ENCODE assay signal across 18 mouse cellular contexts in the genomic region with DNA sequence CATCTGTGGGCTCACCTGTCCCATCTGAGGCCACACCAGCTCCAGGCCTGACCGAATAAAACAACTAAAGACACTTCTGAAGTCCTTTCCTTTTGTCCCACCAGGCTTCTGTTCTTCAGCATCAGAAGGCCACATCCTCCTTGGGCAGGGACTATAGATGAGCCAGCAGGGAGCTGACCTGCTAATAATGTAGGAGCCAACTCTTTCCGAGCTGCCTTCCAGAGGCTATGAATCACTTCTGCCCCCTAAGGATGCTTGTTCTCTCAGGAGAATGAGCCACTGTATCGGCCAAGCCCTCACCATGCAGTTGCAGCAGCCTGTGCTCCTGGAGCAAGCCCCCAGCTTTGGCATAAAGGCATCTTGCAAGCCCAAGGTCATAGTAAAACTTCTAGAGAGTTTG. TPM values are rescaled to one million over a fixed set of nuclear protein-coding genes. Genes with fewer than 3 reads are reported as not detected.
DNase-seq lines count a peak whose midpoint lies in the region.
"Had no signal": no experiment of that assay in that cellular context is flagged by ENCODE, and none has a peak within 500 bp of the region (broad histone marks: within the 10 kb centered on the region; RNA-seq: fewer than 3 reads in every experiment).

No protein-coding gene starts in this region.

- peak; percentile 57 for DNase-seq in heart, adult 11 months
- DNase-seq in heart, postnatal 14 days = no peak
- DNase-seq in NIH3T3 (ENCODE audit: low read depth) = peak; percentile 51
- no peak for DNase-seq in natural killer cell, adult 2 months (ENCODE audit: low spot score in 2 of 2)
- no peak for DNase-seq in cerebellum, adult 8-10 months
- DNase-seq: adrenal gland, adult 2 months; adrenal gland, postnatal 10 days; adrenal gland, postnatal 25 days; cerebellum, adult 11-12 months; cerebellum, adult 2 months; cerebellum, adult 9-11 months; cerebellum, postnatal 14 days; cerebellum, postnatal 36 days; embryo, embryonic 11 days; forebrain, postnatal 0 days had no signal

- intact Hi-C loops in heart, postnatal 14 days (cut with DNase I) = loop anchor here (5.0 kb wide), 1 partner anchor 49 kb away; no protein-coding TSS in a partner anchor

RNA-seq across cellular contexts. Expression of gene Prss39, which starts 4.8 kb away (rescaled TPM):
- not detected for total RNA-seq in heart, postnatal 14 days (2021)
- total RNA-seq: adrenal gland, adult 2 months; adrenal gland, postnatal 10 days; adrenal gland, postnatal 25 days; common myeloid progenitor, adult 5-6 weeks; ES-E14; forebrain, postnatal 0 days; MEL had no signal

RNA-seq across cellular contexts. Expression of gene Cfc1, which starts 32.5 kb away (rescaled TPM):
- total RNA-seq in heart, postnatal 14 days (2021) = not detected
- total RNA-seq: adrenal gland, adult 2 months; adrenal gland, postnatal 10 days; adrenal gland, postnatal 25 days; common myeloid progenitor, adult 5-6 weeks; forebrain, postnatal 0 days; MEL had no signal

RNA-seq across cellular contexts. Expression of gene Ptpn18, which starts 43.4 kb away (rescaled TPM):
- 1 to 10 TPM; 7.2 to 7.5 TPM for total RNA-seq in heart, postnatal 14 days (2021)

RNA-seq across cellular contexts. Expression of gene Prss40, which starts 57.8 kb away (rescaled TPM):
- not detected for total RNA-seq in heart, postnatal 14 days (2021)
- total RNA-seq: adrenal gland, adult 2 months; adrenal gland, postnatal 10 days; adrenal gland, postnatal 25 days; common myeloid progenitor, adult 5-6 weeks; ES-E14; forebrain, postnatal 0 days; MEL had no signal

Comparison
In these comparisons a context has a peak if more than half of its experiments do, and no peak if none do; other contexts are left out.
1. DNase-seq: peak in heart, adult 11 months (single experiment) and NIH3T3 (single experiment); none in heart, postnatal 14 days (0 of 2), natural killer cell, adult 2 months (0 of 2) and cerebellum, adult 8-10 months (single experiment).